Mouse (Mus musculus) small intestine, adult 2 months (tissue): ENCODE data around the gene Slc28a3.

Experiments used
- CTCF ChIP-seq: fragments of 200-500 bp; IDR thresholded peaks from 2 replicates; pipeline ENCODE4 v1.5.1; 2012; ENCODE audit warnings: low read depth, mild to moderate bottlenecking, control low read depth, inconsistent platforms, low read length, moderate library complexity, mixed read lengths; ENCODE audit not compliant: insufficient replicate concordance, insufficient read length; ENCODE audit errors: extremely low read depth
- POLR2A ChIP-seq: fragments of 200-500 bp; IDR thresholded peaks from 2 replicates; pipeline ENCODE4 v1.6.1; 2012; ENCODE audit warnings: low read depth, mild to moderate bottlenecking, control low read depth, inconsistent platforms, low read length, moderate library complexity

GRCm38 (mm10) chr13:58619301-58619700 lies 8.6 kb upstream of the Slc28a3 start:
- no peak for TF ChIP-seq CTCF
- TF ChIP-seq POLR2A, result no peak
